Comparison of ENCODE assay signal across 12 mouse cellular contexts in the genomic region with DNA sequence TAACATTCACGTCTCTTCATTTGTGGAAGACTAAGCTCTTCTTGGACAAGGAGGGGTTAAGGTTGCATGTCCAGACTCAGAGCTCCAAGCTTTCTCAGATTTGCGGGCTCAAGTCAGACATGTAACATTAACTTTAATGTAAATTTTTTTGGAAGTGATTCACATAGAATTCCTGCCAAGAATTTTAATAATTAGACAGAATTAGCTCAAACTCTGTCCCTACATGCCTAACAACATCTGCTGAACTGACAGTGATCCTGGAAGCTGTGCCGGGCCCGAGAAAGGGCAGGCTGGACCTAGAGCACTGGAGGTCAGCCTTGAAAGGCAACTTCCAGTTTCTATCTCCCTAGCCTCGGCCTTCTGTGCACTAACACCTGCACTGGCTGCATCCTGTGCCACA.
DNase-seq lines count a peak whose midpoint lies in the region; ATAC-seq lines count a peak whose summit lies in the region.
"Had no signal": no experiment of that assay in that cellular context is flagged by ENCODE, and none has a peak within 500 bp of the region (broad histone marks: within the 10 kb centered on the region; RNA-seq: fewer than 3 reads in every experiment).

No protein-coding gene starts in this region.

- no peaks in the 10 kb centered on the region for H3K27me3 ChIP-seq in embryonic facial prominence, embryonic 13.5 days
- no peaks in the 10 kb centered on the region for H3K27me3 ChIP-seq in limb, embryonic 13.5 days

- H3K27ac ChIP-seq in embryonic facial prominence, embryonic 13.5 days = peak overlapping the region; percentile 72
- H3K27ac ChIP-seq in limb, embryonic 13.5 days = no peak overlapping the region
- H3K27ac ChIP-seq: hindbrain, embryonic 14.5 days had no signal

- WGBS in embryonic facial prominence, embryonic 13.5 days = 31% methylated on average over 5 of the region's 5 CpGs
- WGBS in limb, embryonic 13.5 days = 37% methylated on average over 5 of the region's 5 CpGs

- no peak overlapping the region for H3K4me3 ChIP-seq in embryonic facial prominence, embryonic 13.5 days
- H3K4me3 ChIP-seq in limb, embryonic 13.5 days = no peak overlapping the region

- H3K9ac ChIP-seq in embryonic facial prominence, embryonic 13.5 days = peak overlapping the region; percentile 7; the same call in 1 of the 2 replicates
- H3K9ac ChIP-seq in limb, embryonic 13.5 days = 0 out of 2 replicates have a peak overlapping the region, but pooled peaks have one; percentile 5
- H3K9ac ChIP-seq: hindbrain, embryonic 14.5 days had no signal

- no peaks in the 10 kb centered on the region for H3K36me3 ChIP-seq in embryonic facial prominence, embryonic 13.5 days
- no peaks in the 10 kb centered on the region for H3K36me3 ChIP-seq in limb, embryonic 13.5 days

- ATAC-seq in embryonic facial prominence, embryonic 13.5 days (ENCODE audit: insufficient number of reproducible peaks, insufficient read depth, low FRiP score, low TSS enrichment, low read depth) = no peak
- no peak for ATAC-seq in limb, embryonic 13.5 days (ENCODE audit: low FRiP score, low read depth)
- ATAC-seq: activated CD4-positive, CD25-positive, alpha-beta regulatory T cell, adult 4 months had no signal

- no peaks in the 10 kb centered on the region for H3K9me3 ChIP-seq in embryonic facial prominence, embryonic 13.5 days
- H3K9me3 ChIP-seq in limb, embryonic 13.5 days = no peaks in the 10 kb centered on the region

- peak; percentile 49 for DNase-seq in kidney, adult 9 months
- DNase-seq in kidney, postnatal 14 days = no peak
- DNase-seq in fat pad, adult 2 months (ENCODE audit: extremely low read depth, low read depth, low spot score) = peak; percentile 45
- no peak for DNase-seq in c-Kit-positive CD71-positive TER-119-positive erythroid progenitor cells, embryonic 14.5 days (ENCODE audit: low spot score)
- no peak for DNase-seq in embryo, embryonic 10.5 days (ENCODE audit: low spot score)
- no peak for DNase-seq in spleen, postnatal 14 days (ENCODE audit: low spot score in 2 of 2)
- DNase-seq: liver; midbrain, embryonic 14.5 days had no signal

- H3K4me1 ChIP-seq in embryonic facial prominence, embryonic 13.5 days = peaks cover 68% of the 10 kb centered on the region
- H3K4me1 ChIP-seq in limb, embryonic 13.5 days = peaks cover 46% of the 10 kb centered on the region

- H3K4me2 ChIP-seq in embryonic facial prominence, embryonic 13.5 days = no peak overlapping the region
- H3K4me2 ChIP-seq in limb, embryonic 13.5 days (replicated peaks) = no peak overlapping the region
- H3K4me2 ChIP-seq: hindbrain, embryonic 14.5 days had no signal

Comparison
In these comparisons a context has a peak if more than half of its experiments do, and no peak if none do; other contexts are left out.
1. DNase-seq: peak in kidney, adult 9 months (single experiment) and fat pad, adult 2 months (single experiment); none in kidney, postnatal 14 days (single experiment), c-Kit-positive CD71-positive TER-119-positive erythroid progenitor cells, embryonic 14.5 days (single experiment), embryo, embryonic 10.5 days (single experiment) and spleen, postnatal 14 days (0 of 2).